ENCODE assay signal across 8 mouse cellular contexts in genomic region chr7:60391011-60391863, GRCm38 (mm10).
DNase-seq lines count a peak whose midpoint lies in the region; TF ChIP-seq lines count a peak whose summit lies in the region.
"Not testable (repeated sequence)": the region's sequence is repeated elsewhere in the genome, so short reads cannot be mapped to it uniquely, and the experiment has no call there.

No protein-coding gene starts in this region.

- TF ChIP-seq CTCF in lung, adult 2 months (IDR thresholded peaks at IDR 0.05; ENCODE audit: insufficient read depth, low read length); olfactory bulb, adult 2 months (IDR thresholded peaks at IDR 0.05; ENCODE audit: insufficient read depth, low read depth, low read length): not testable (repeated sequence)

- WGBS in lung, adult 2 months: 12% methylated on average over 33 of the region's 33 CpGs
- WGBS in olfactory bulb, adult 2 months: 16% methylated on average over 33 of the region's 33 CpGs

- not testable (repeated sequence) for H3K27ac ChIP-seq in olfactory bulb, adult 2 months (ENCODE audit: insufficient read depth, low read depth, low read length)

- not testable (repeated sequence) for H3K4me3 ChIP-seq in lung, adult 2 months (replicated peaks; ENCODE audit: extremely low read depth, low read depth, low read length)
- H3K4me3 ChIP-seq in olfactory bulb, adult 2 months (ENCODE audit: insufficient read depth, low read depth, low read length): peak overlapping the region; percentile 51

- DNase-seq in adrenal gland, postnatal 25 days: peak; percentile 32
- peak; percentile 49 for DNase-seq in embryo, embryonic 11.5 days (ENCODE audit: low read depth, low spot score)
- DNase-seq in gastrocnemius, postnatal 10 days: peak; percentile 10
- DNase-seq in induced T-regulatory cell, adult 2 months (ENCODE audit: low read depth): peak; percentile 5
- DNase-seq in layer of hippocampus, postnatal 25 days (ENCODE audit: extremely low spot score in 1 of 2, low spot score in 1 of 2): peak; percentile 53 to 64
- DNase-seq in lung, adult 2 months: peak; percentile 4
- DNase-seq in urinary bladder, adult 18-20 months (ENCODE audit: low spot score in 2 of 2): peak; percentile 9 to 39

- H3K4me1 ChIP-seq in lung, adult 2 months (ENCODE audit: control insufficient read depth, insufficient read depth, low read length); olfactory bulb, adult 2 months (ENCODE audit: control insufficient read depth, insufficient read depth, low read length): not testable (repeated sequence)

- not testable (repeated sequence) for TF ChIP-seq POLR2A in lung, adult 2 months (IDR thresholded peaks at IDR 0.05; ENCODE audit: borderline replicate concordance, extremely low read depth, low read depth, low read length); olfactory bulb, adult 2 months (IDR thresholded peaks at IDR 0.05; ENCODE audit: insufficient read depth, low read depth, low read length)

Comparison
In these comparisons a context has a peak if more than half of its experiments do, and no peak if none do; other contexts are left out.
1. DNase-seq: peak in every context shown above with its lines; median percentile 58 in layer of hippocampus, postnatal 25 days; 49 in embryo, embryonic 11.5 days; 32 in adrenal gland, postnatal 25 days; 24 in urinary bladder, adult 18-20 months; 10 in gastrocnemius, postnatal 10 days; 5 in induced T-regulatory cell, adult 2 months; 4 in lung, adult 2 months.